Comparison of ENCODE assay signal across 7 mouse cellular contexts in the genomic region with DNA sequence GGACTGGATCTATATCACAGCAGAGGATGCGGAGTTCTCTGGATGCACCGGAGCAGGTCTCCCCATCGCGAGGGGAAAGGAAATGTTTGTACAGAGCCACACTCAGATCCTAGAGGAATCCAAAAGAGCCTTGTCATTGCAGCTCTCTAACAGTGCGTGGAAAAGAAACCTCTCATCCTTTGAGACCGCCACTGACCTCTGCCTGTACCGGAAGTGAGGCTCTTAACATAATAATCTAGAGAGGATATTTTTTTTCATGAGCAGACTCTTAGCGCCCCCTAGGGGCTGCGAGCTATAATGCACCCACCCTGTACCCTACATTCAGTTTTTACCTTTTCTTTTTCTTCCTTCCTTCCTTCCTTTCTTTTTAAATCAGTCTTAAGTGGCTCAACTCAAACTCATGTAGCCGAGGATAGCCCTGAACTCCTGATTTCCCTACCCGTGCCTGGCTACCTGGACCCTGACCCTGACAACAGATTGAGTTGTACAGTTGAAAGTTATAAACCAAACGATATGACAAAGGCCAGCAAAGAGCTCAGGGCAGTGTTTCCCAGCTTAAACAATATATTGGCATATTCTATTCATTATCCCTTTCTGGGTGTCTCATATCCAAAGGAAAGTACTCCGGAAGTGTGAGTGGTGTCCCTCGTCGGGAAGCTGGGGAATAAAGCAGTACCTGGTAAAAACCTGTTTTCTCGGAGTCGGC. TPM values are rescaled to one million over a fixed set of nuclear protein-coding genes. Genes with fewer than 3 reads are reported as not detected.
A peak's percentile ranks its signal among the peaks of the same experiment; 100 is the strongest.
DNase-seq lines count a peak whose midpoint lies in the region; ATAC-seq and TF ChIP-seq lines count a peak whose summit lies in the region.

No protein-coding gene starts in this region.

- no peaks in the 10 kb centered on the region for H3K27me3 ChIP-seq in embryonic facial prominence, embryonic 13.5 days
- H3K27me3 ChIP-seq in midbrain, embryonic 11.5 days (ENCODE audit: control insufficient read depth, insufficient read depth, low read length) = no peaks in the 10 kb centered on the region
- H3K27me3 ChIP-seq in spleen, adult 2 months (ENCODE audit: control insufficient read depth, insufficient read depth, low read length) = no peaks in the 10 kb centered on the region

- TF ChIP-seq CTCF in left cerebral cortex, adult 2 months (IDR thresholded peaks at IDR 0.05) = peak; percentile 97
- TF ChIP-seq CTCF in spleen, adult 2 months (IDR thresholded peaks at IDR 0.05; ENCODE audit: extremely low read depth, insufficient read depth, insufficient read length, insufficient replicate concordance) = peak; percentile 36; the same call in 1 of the 2 replicates

- ATAC-seq in embryonic facial prominence, embryonic 13.5 days (ENCODE audit: insufficient number of reproducible peaks, insufficient read depth, low FRiP score, low TSS enrichment, low read depth) = no peak
- ATAC-seq in midbrain, embryonic 11.5 days (ENCODE audit: low FRiP score) = no peak

- peak overlapping the region; percentile 29 to 34; a peak in 3 of 4 replicates for H3K4me3 ChIP-seq in ES-E14 (ENCODE audit: insufficient read depth in 1 of 2, low read depth in 1 of 2, low read length in 2 of 2, poor library complexity in 1 of 2, severe bottlenecking in 1 of 2)
- H3K4me3 ChIP-seq in embryonic facial prominence, embryonic 13.5 days = no peak overlapping the region
- no peak overlapping the region; the same call in 1 of the 2 replicates for H3K4me3 ChIP-seq in left cerebral cortex, adult 2 months
- no peak overlapping the region for H3K4me3 ChIP-seq in midbrain, embryonic 11.5 days (ENCODE audit: low read depth, low read length)
- H3K4me3 ChIP-seq in spleen, adult 2 months (ENCODE audit: extremely low read depth, insufficient read depth, insufficient read length) = no peak overlapping the region

- H3K9me3 ChIP-seq in ES-E14 (ENCODE audit: control insufficient read depth, insufficient read depth, low read depth, low read length) = no peaks in the 10 kb centered on the region
- H3K9me3 ChIP-seq in embryonic facial prominence, embryonic 13.5 days = 0 out of 2 replicates have a peak, but pooled peaks cover 2% of the 10 kb centered on the region
- no peaks in the 10 kb centered on the region; the same call in 1 of the 2 replicates for H3K9me3 ChIP-seq in midbrain, embryonic 11.5 days (ENCODE audit: control insufficient read depth, low read length)

- TF ChIP-seq POLR2A in spleen, adult 2 months (IDR thresholded peaks at IDR 0.05; ENCODE audit: low read depth, low read length) = no peak

- DNase-seq in ES-E14 (ENCODE audit: low read depth, low spot score) = no peak
- DNase-seq in adrenal gland, postnatal 14 days = peak; percentile 75
- DNase-seq in heart, postnatal 25 days (ENCODE audit: low spot score) = peak; percentile 23
- peak; percentile 42 to 43 for DNase-seq in left cerebral cortex, adult 2 months (ENCODE audit: extremely low spot score in 1 of 2, low spot score in 2 of 2)
- peak; percentile 92 for DNase-seq in midbrain, embryonic 11.5 days (ENCODE audit: low spot score, missing footprints)
- DNase-seq in spleen, adult 2 months (ENCODE audit: low read depth in 1 of 2, low spot score in 2 of 2) = peak in 1 of 2 experiments; percentile 26

- in situ Hi-C loops in ES-E14 (cut with MboI; ENCODE audit: low sequenced_read_pairs in 2 of 2, unreplicated experiment in 2 of 2) = no loop called here

- intact Hi-C loops in heart, postnatal 25 days (cut with DNase I) = loop anchor here (1.0 to 5.0 kb wide), 3 partner anchors 32 to 154 kb away; no protein-coding TSS in a partner anchor
- intact Hi-C loops in left cerebral cortex, adult 2 months (cut with DNase I) = loop anchor here (1.0 to 5.0 kb wide), 2 partner anchors 55 to 154 kb away; no protein-coding TSS in a partner anchor

- H3K4me2 ChIP-seq in embryonic facial prominence, embryonic 13.5 days = 0 out of 2 replicates have a peak overlapping the region, but pooled peaks have one; percentile 5
- H3K4me2 ChIP-seq in midbrain, embryonic 11.5 days = no peak overlapping the region

- H3K27ac ChIP-seq in ES-E14 (ENCODE audit: insufficient read depth, low read depth, low read length, poor library complexity, severe bottlenecking) = peak overlapping the region; percentile 19; the same call in 1 of the 2 replicates
- no peak overlapping the region for H3K27ac ChIP-seq in embryonic facial prominence, embryonic 13.5 days
- H3K27ac ChIP-seq in left cerebral cortex, adult 2 months = peak overlapping the region; percentile 67; the same call in 1 of the 2 replicates
- H3K27ac ChIP-seq in midbrain, embryonic 11.5 days (ENCODE audit: low read depth, low read length) = no peak overlapping the region
- no peak overlapping the region for H3K27ac ChIP-seq in spleen, adult 2 months (ENCODE audit: insufficient read depth, low read length)

- no peaks in the 10 kb centered on the region for H3K36me3 ChIP-seq in ES-E14 (ENCODE audit: control insufficient read depth, insufficient read depth, low read length, poor library complexity, severe bottlenecking)
- H3K36me3 ChIP-seq in embryonic facial prominence, embryonic 13.5 days = peaks cover 30% of the 10 kb centered on the region
- peaks cover 4% of the 10 kb centered on the region for H3K36me3 ChIP-seq in midbrain, embryonic 11.5 days (ENCODE audit: control insufficient read depth, insufficient read depth, low read length)
- no peaks in the 10 kb centered on the region for H3K36me3 ChIP-seq in spleen, adult 2 months (ENCODE audit: control insufficient read depth, insufficient read depth, low read length)

- peaks cover 3 to 10% of the 10 kb centered on the region in 2 experiments for H3K4me1 ChIP-seq in ES-E14 (ENCODE audit: control insufficient read depth in 2 of 2, insufficient read depth in 2 of 2, low read length in 2 of 2, poor library complexity in 1 of 2)
- H3K4me1 ChIP-seq in embryonic facial prominence, embryonic 13.5 days = peaks cover 13% of the 10 kb centered on the region
- H3K4me1 ChIP-seq in midbrain, embryonic 11.5 days (ENCODE audit: control insufficient read depth, insufficient read depth, low read length) = peaks cover 7% of the 10 kb centered on the region; the same call in 1 of the 2 replicates
- peaks cover 3% of the 10 kb centered on the region; the same call in 1 of the 2 replicates for H3K4me1 ChIP-seq in spleen, adult 2 months (ENCODE audit: control insufficient read depth, insufficient read depth, insufficient read length)

- WGBS in embryonic facial prominence, embryonic 13.5 days = 67% methylated on average over 17 of the region's 17 CpGs
- WGBS in midbrain, embryonic 11.5 days = 64% methylated on average over 17 of the region's 17 CpGs
- WGBS in spleen, adult 2 months = 53% methylated on average over 17 of the region's 17 CpGs

- peak overlapping the region; percentile 49 for H3K9ac ChIP-seq in ES-E14 (ENCODE audit: insufficient read depth, low read depth, low read length, poor library complexity, severe bottlenecking)
- no peak overlapping the region for H3K9ac ChIP-seq in embryonic facial prominence, embryonic 13.5 days
- H3K9ac ChIP-seq in midbrain, embryonic 11.5 days (ENCODE audit: low read length) = no peak overlapping the region

TF ChIP-seq in ES-E14, 5 proteins besides CTCF, POLR2A, EP300 and RAD21:
- TF ChIP-seq MAFK (IDR thresholded peaks at IDR 0.05; ENCODE audit: insufficient read depth, low read depth, low read length) (no peak), ZNF384 (IDR thresholded peaks at IDR 0.05; ENCODE audit: low read depth, low read length) (peak; percentile 89)

RNA-seq across cellular contexts. Expression of a gene that starts 3.4 kb away (rescaled TPM):
- 36.1 and 47.5 TPM in 2 replicates for total RNA-seq in ES-E14 (2012; rRNA removed)
- total RNA-seq in adrenal gland, postnatal 14 days (2021) = 3.9 and 6.8 TPM in 2 replicates
- polyA plus RNA-seq in embryonic facial prominence, embryonic 13.5 days (2015; fragmentation: Nextera tagmentation; extraction: Ambion mirVana) = 16.3 and 17.3 TPM in 2 replicates
- total RNA-seq in heart, postnatal 25 days (2021) = 1 to 10 TPM; 3.2 to 4.0 TPM
- 1 to 10 TPM; 3.7 to 5.4 TPM for total RNA-seq in left cerebral cortex, adult 2 months (2021)
- 19.5 and 19.7 TPM in 2 replicates for polyA plus RNA-seq in midbrain, embryonic 11.5 days (2014; fragmentation: Nextera tagmentation; extraction: Ambion mirVana)
- 5.1 and 7.4 TPM in 2 replicates for polyA plus RNA-seq in spleen, adult 2 months (2012; rRNA removed)

RNA-seq across cellular contexts. Expression of a gene that starts 13.6 kb away (rescaled TPM):
- 5.9 and 6.3 TPM in 2 replicates for total RNA-seq in ES-E14 (2012; rRNA removed)
- 25.6 and 29.0 TPM in 2 replicates for total RNA-seq in adrenal gland, postnatal 14 days (2021)
- polyA plus RNA-seq in embryonic facial prominence, embryonic 13.5 days (2015; fragmentation: Nextera tagmentation; extraction: Ambion mirVana) = 9.4 and 10.3 TPM in 2 replicates
- total RNA-seq in heart, postnatal 25 days (2021) = 1 to 10 TPM; 6.4 to 7.6 TPM
- total RNA-seq in left cerebral cortex, adult 2 months (2021) = 10 to 100 TPM; 19.2 to 21.3 TPM
- 8.0 and 9.4 TPM in 2 replicates for polyA plus RNA-seq in midbrain, embryonic 11.5 days (2014; fragmentation: Nextera tagmentation; extraction: Ambion mirVana)
- 10.9 and 11.5 TPM in 2 replicates for polyA plus RNA-seq in spleen, adult 2 months (2012; rRNA removed)

RNA-seq across cellular contexts. Expression of a gene that starts 56.8 kb away (rescaled TPM):
- total RNA-seq in ES-E14 (2012; rRNA removed) = 0.69 and 0.89 TPM in 2 replicates
- total RNA-seq in adrenal gland, postnatal 14 days (2021) = 16.3 and 17.2 TPM in 2 replicates
- 0.14 and 0.50 TPM in 2 replicates for polyA plus RNA-seq in embryonic facial prominence, embryonic 13.5 days (2015; fragmentation: Nextera tagmentation; extraction: Ambion mirVana)
- total RNA-seq in heart, postnatal 25 days (2021) = under 1 TPM in 1 of 2 experiments, not detected in 1; 0.11 TPM
- 100 to 1,000 TPM; 421 to 422 TPM for total RNA-seq in left cerebral cortex, adult 2 months (2021)
- polyA plus RNA-seq in midbrain, embryonic 11.5 days (2014; fragmentation: Nextera tagmentation; extraction: Ambion mirVana) = 0.81 and 1.1 TPM in 2 replicates
- polyA plus RNA-seq in spleen, adult 2 months (2012; rRNA removed) = 0.06 TPM in 1 of 2 replicates, not detected in the other

Comparison
In these comparisons a context has a peak if more than half of its experiments do, and no peak if none do; other contexts are left out.
1. H3K27ac ChIP-seq: peak in ES-E14 (single experiment) and left cerebral cortex, adult 2 months (single experiment); none in embryonic facial prominence, embryonic 13.5 days (single experiment), midbrain, embryonic 11.5 days (single experiment) and spleen, adult 2 months (single experiment).
2. H3K4me3 ChIP-seq: peak in ES-E14 (2 of 2); none in embryonic facial prominence, embryonic 13.5 days (single experiment), left cerebral cortex, adult 2 months (single experiment), midbrain, embryonic 11.5 days (single experiment) and spleen, adult 2 months (single experiment).
3. RNA of a gene that starts 56.8 kb away (total RNA-seq): 421 to 422 TPM in left cerebral cortex, adult 2 months; 16.3 to 17.2 TPM in adrenal gland, postnatal 14 days, 0.69 to 0.89 TPM in ES-E14 and 0.11 TPM in heart, postnatal 25 days; every median in the first group is over 10 times any median in the second.